Mouse (Mus musculus) kidney, adult 8-10 months (tissue): ENCODE results near the gene V1rd19.
"Not testable (repeated sequence)": the region's sequence is repeated elsewhere in the genome, so short reads cannot be mapped to it uniquely, and the experiment has no call there.

Source experiments
- DNase-seq, 2 experiments: peaks; one replicate each; pipeline ENCODE4 v3.0.0; 2022

V1rd19 gene

GRCm38 (mm10) chr7:24001391-24001790 lies at the start of gene V1rd19:
Gene V1rd19 (plus strand): TSS chr7:24001691.
- no peak for DNase-seq

- peak; percentile 7 to 32 for DNase-seq
Observed at GRCm38 (mm10) chr7:23968044-23968443, 33.4 kb upstream of the V1rd19 start.

GRCm38 (mm10) chr7:23974315-23974714 lies 27.2 kb upstream of the V1rd19 start, which contains the start of gene Vmn1r181:
Gene Vmn1r181 (plus strand): TSS chr7:23974615.
- not testable (repeated sequence) for DNase-seq

GRCm38 (mm10) chr7:24052660-24053304 lies 51.3 kb downstream of the V1rd19 start, which contains the start of gene Vmn1r183:
Gene Vmn1r183 (plus strand): TSS chr7:24053254.
- DNase-seq = no peak
